Mouse (Mus musculus): ENCODE data around the gene Pym1. TPM values are rescaled to one million over a fixed set of nuclear protein-coding genes. Genes with fewer than 3 reads are reported as not detected.

Gene Pym1
- total RNA-seq, 2 experiments from 2014 or later, result 39.7 to 40.1 TPM

DNA sequence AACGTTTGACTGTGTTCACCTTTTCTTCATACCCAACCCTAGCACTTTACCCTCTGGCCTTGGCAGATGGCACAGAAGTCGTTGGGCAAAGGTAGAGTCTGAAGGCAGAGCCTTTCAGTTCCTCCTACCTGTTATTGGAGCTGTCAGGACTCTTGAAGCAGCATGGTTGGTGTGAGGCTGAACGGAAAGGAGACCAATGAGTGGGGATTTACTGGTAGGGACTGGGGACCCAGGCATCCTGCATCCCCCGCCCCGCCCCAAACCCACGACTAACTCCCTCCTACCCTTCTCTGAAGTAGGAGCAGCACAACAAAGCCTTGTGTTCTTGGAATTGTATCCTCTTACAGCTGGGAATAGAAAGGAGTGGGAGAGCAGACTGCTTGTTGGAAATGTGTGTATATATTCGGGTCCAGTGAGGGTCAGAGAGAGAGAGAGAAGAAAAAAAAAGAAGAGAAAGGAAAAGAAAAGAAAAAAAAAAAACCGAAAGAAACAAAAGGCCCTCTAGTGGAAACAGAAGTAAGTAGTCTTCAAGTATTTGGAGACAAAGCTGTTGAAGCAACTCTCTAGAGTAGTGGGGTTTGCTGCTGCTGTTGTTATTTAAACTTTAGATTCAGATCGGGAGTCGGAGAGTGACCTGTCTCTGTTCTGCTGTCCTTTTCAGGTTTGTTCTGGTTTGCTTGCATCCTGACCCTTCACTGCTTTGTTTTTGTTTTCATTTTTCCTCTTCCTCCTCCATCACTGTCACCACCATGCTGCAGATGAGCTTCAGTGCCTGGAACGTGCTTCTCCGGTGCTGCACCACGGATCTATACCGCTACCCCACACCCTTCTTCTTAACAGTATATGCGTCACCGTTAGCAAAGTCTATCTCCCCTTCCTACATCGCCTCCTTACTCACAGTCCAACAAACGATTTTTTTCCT is 2.7 kb upstream of the Pym1 start, which contains the start of gene Dgka:
TSS of gene Dgka (minus strand) at position 176 of the 922 bp plus-strand sequence.
- no peak for DNase-seq (ENCODE audit: low spot score in 2 of 2)

- no peak for DNase-seq (ENCODE audit: low spot score in 2 of 2)
Observed at GRCm38 (mm10) chr10:128745946-128746613, 1.6 kb upstream of the Pym1 start.

GRCm38 (mm10) chr10:128746972-128747645 is 580 bp upstream of the Pym1 start:
- DNase-seq (ENCODE audit: low spot score in 2 of 2), result no peak

- DNase-seq (ENCODE audit: low spot score in 2 of 2), result peak; percentile 37 to 64
Observed at GRCm38 (mm10) chr10:128748252-128748864, 669 bp downstream of the Pym1 start.

DNA sequence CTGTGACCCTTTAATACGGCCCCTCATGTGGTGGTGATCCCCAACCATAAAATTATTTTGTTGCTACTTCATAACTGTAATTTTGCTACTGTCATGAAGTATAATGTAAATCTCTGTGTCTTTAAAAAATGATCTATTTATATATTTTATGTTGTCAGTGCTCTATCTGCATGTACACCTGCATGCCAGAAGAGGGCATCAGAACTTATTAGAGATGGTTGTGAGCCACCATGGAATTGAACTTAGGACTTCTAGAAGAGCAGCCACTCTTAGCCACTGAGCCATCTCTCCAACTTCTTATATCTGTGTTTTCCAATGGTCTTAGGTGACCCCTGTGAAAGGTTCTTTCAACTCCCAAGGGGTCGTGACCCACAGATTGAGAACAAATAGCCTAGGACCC is 25.2 kb downstream of the Pym1 start:
- DNase-seq (ENCODE audit: low spot score in 2 of 2), result no peak

- no peak for DNase-seq (ENCODE audit: low spot score in 2 of 2)
Observed at GRCm38 (mm10) chr10:128773685-128774084, 26.0 kb downstream of the Pym1 start.

DNA sequence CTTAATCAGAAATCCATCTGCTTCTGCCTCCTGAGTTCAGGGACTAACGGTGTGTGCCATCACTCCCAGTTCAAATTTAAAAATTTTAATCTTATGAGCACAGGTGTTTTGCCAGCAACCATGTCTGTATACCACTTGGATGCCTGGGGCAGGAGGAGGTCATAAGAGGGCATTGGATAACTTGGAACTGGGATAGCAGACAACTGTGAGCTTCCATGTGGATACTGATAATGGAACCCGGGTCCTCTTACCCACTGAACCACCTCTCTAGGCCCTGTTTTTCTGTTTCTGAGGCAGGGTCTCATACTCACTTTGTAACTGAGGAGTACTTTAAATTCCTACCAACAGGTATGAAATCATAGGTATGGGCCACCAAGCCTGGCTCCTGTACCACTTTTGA is 30.8 kb downstream of the Pym1 start:
- no peak for DNase-seq (ENCODE audit: low spot score in 2 of 2)

GRCm38 (mm10) chr10:128779011-128779795 is 31.5 kb downstream of the Pym1 start:
- DNase-seq (ENCODE audit: low spot score in 2 of 2), result no peak

DNA sequence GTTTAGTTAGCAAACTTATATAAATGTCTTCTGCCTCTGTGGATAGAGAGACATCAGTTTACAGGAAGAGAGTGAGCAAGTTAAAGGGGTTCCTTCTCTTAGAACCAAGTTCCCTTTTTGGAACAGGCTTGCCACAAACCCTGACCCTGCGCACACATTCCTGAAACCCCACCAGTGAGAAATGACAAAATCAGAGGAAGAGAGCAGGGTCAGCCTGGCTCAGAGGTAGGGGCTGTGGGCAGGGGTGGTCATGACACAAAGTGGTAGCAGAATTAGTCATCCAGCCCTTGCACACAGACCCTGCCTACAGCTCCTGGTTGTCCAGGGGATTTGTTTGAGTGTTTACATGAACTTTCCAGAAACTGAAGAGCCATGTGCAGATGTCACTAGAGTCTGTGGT is 32.5 kb downstream of the Pym1 start:
- no peak for DNase-seq (ENCODE audit: low spot score in 2 of 2)

DNA sequence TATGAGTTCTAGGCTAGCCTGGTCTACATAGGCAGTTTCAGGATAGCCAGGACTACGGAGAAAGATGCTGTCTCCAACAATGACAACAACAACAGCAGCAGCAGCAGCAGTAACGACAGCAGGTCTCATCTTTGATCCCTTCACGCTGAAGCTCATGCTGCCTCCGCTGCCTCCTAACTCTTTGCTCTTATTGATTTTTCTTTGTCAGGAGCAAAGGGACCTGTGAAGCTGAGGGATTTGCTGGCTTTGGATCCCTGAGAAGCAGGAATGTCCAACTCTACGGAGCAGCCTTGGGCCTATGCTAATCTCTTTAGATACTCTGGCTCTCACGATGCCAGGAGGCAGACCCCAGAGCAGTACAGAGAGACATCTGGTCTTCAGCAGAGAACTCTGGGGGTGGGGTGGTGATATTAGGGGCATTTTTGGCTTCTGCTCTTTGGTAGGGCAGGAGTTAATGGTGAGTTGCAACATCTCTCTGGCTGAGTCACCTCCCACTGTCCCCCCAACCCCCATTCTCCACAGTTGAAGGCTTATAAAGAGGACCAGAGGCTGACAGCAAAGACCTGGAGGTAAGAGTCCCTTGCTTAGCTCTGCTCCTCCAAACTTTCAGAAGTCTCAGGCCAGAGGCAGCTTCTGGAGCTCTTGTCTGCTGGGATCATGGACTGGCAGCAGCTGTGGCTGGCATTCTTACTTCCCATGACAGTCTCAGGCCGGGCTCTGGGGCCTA is 42.9 kb downstream of the Pym1 start, which contains the start of gene Mmp19:
TSS of gene Mmp19 (plus strand) at position 513 of the 727 bp plus-strand sequence.
- no peak for DNase-seq (ENCODE audit: low spot score in 2 of 2)

- DNase-seq (ENCODE audit: low spot score in 2 of 2), result no peak
Observed at GRCm38 (mm10) chr10:128792041-128792440, 44.4 kb downstream of the Pym1 start.

- no peak for DNase-seq (ENCODE audit: low spot score in 2 of 2)
Observed at GRCm38 (mm10) chr10:128793258-128793657, 45.6 kb downstream of the Pym1 start.

DNA sequence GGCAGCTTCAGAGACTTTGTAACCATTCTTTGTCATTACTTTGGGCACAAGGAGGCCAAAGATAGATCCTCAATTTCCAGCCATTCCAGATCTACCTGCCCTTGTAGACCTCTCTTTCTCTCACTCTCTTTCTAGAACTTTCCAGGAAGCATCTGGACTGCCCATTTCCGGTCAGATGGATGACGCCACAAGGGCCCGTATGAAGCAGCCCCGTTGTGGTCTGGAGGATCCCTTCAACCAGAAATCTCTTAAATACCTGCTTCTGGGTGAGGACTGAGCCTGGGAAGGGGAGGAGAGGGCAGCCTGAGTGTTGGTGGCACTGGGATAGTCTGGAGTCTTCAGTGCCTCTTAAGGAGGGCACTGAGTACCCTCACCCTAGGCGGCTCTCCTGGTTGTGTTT is 46.7 kb downstream of the Pym1 start:
- no peak for DNase-seq (ENCODE audit: low spot score in 2 of 2)

DNA sequence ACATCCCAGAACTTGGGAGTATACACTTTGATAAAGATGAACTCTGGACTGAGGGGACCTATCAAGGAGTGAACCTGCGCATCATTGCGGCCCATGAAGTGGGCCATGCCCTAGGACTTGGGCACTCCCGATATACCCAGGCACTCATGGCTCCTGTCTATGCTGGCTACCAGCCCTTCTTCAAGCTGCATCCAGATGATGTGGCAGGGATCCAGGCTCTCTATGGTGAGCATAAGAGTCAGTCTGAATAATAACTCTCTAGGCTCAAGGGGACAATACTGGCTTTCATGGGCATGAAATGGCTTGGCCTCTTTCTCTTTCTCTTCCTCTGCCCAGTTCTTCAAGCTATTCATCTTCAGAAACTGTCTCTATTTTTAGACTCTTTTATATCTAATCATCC is 47.9 kb downstream of the Pym1 start:
- no peak for DNase-seq (ENCODE audit: low spot score in 2 of 2)

GRCm38 (mm10) chr10:128798676-128799075 is 51.0 kb downstream of the Pym1 start:
- DNase-seq (ENCODE audit: low spot score in 2 of 2), result no peak

GRCm38 (mm10) chr10:128801981-128802495 is 54.3 kb downstream of the Pym1 start:
- DNase-seq (ENCODE audit: low spot score in 2 of 2), result no peak

- no peak for DNase-seq (ENCODE audit: low spot score in 2 of 2)
Observed at GRCm38 (mm10) chr10:128802956-128803355, 55.3 kb downstream of the Pym1 start.

GRCm38 (mm10) chr10:128803361-128803760 is 55.7 kb downstream of the Pym1 start:
- no peak for DNase-seq (ENCODE audit: low spot score in 2 of 2)

DNA sequence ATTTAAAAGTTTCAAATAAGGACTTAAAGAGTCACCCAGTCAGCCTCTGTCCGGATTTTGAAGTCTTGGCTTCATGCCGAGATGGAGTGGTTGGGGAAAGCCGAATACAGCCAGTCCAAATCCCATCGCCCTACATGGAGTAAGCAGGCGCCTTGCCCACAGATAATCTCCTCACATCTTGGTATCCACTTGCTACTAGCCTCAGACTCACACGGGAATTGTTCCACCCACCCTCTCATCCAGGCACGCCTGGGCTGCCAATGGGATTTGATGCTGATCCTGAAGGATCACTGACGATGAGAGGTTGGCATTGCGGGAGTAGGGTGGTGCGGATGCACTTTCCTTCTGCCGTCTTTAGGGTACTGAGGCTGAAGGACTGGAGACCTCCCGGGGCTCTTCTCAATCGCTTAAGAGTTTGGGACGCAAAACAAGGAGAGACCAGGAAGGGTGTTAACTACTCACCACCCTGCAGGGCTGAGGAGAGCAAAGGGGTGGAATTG is 56.1 kb downstream of the Pym1 start, which contains the start of gene Dnajc14:
TSS of gene Dnajc14 (plus strand) at position 292 of the 500 bp plus-strand sequence.
- peak in 1 of 2 experiments; percentile 30 for DNase-seq (ENCODE audit: low spot score in 2 of 2)

Data from adrenal gland, postnatal 4 days (tissue).